Mouse (Mus musculus): ENCODE measurements around the gene Orai1. TPM values are rescaled to one million over a fixed set of nuclear protein-coding genes. Genes with fewer than 3 reads are reported as not detected.
"Not testable (repeated sequence)": the region's sequence is repeated elsewhere in the genome, so short reads cannot be mapped to it uniquely, and the experiment has no call there.

Orai1 gene
- total RNA-seq, 2 experiments from 2014 or later = 39.5 to 47.6 TPM

GRCm38 (mm10) chr5:123058251-123059102 lies 43.6 kb downstream of the Orai1 start:
- no peak for DNase-seq
- intact Hi-C loops (cut with DNase I; ENCODE audit: low total_unique reads) = no loop called here

GRCm38 (mm10) chr5:123059757-123060520 lies 45.1 kb downstream of the Orai1 start:
- DNase-seq = peak; percentile 58
- intact Hi-C loops (cut with DNase I; ENCODE audit: low total_unique reads) = no loop called here

GRCm38 (mm10) chr5:123060706-123061401 lies 46.0 kb downstream of the Orai1 start:
- peak; percentile 48 for DNase-seq
- intact Hi-C loops (cut with DNase I; ENCODE audit: low total_unique reads) = no loop called here

- intact Hi-C loops (cut with DNase I; ENCODE audit: low total_unique reads); DNase-seq: not testable (repeated sequence)
Observed at GRCm38 (mm10) chr5:123061402-123061749, 46.5 kb downstream of the Orai1 start.

GRCm38 (mm10) chr5:123063141-123063540 lies 48.3 kb downstream of the Orai1 start:
- no peak for DNase-seq
- intact Hi-C loops (cut with DNase I; ENCODE audit: low total_unique reads) = no loop called here

GRCm38 (mm10) chr5:123064207-123064606 lies 49.3 kb downstream of the Orai1 start:
- peak; percentile 59 for DNase-seq
- intact Hi-C loops (cut with DNase I; ENCODE audit: low total_unique reads) = loop anchor here (2.0 kb wide), 1 partner anchor 107 kb away; no protein-coding TSS in a partner anchor

- intact Hi-C loops (cut with DNase I; ENCODE audit: low total_unique reads) = loop anchor here (5.0 kb wide), 1 partner anchor 50 kb away; no protein-coding TSS in a partner anchor
- no peak for DNase-seq
Observed at GRCm38 (mm10) chr5:123067395-123067995, 52.6 kb downstream of the Orai1 start.

GRCm38 (mm10) chr5:123068115-123068514 lies 53.2 kb downstream of the Orai1 start, which contains the start of gene Tmem120b:
Gene Tmem120b (plus strand): TSS chr5:123068415.
- intact Hi-C loops (cut with DNase I; ENCODE audit: low total_unique reads) = loop anchor here (5.0 kb wide), 1 partner anchor 49 kb away; no protein-coding TSS in a partner anchor

GRCm38 (mm10) chr5:123068714-123069113 lies 53.8 kb downstream of the Orai1 start:
- no peak for DNase-seq
- intact Hi-C loops (cut with DNase I; ENCODE audit: low total_unique reads) = loop anchor here (5.0 kb wide), 1 partner anchor 49 kb away; no protein-coding TSS in a partner anchor

More at GRCm38 (mm10) chr5:123068115-123068514, 53.2 kb downstream of the Orai1 start, which contains the start of gene Tmem120b:
- DNase-seq = no peak

GRCm38 (mm10) chr5:123075576-123076418 lies 60.9 kb downstream of the Orai1 start:
- intact Hi-C loops (cut with DNase I; ENCODE audit: low total_unique reads) = no loop called here
- DNase-seq = peak; percentile 97

- no peak for DNase-seq
- intact Hi-C loops (cut with DNase I; ENCODE audit: low total_unique reads) = no loop called here
Observed at GRCm38 (mm10) chr5:123076419-123077281, 61.8 kb downstream of the Orai1 start.

GRCm38 (mm10) chr5:123079568-123079967 lies 64.7 kb downstream of the Orai1 start:
- DNase-seq = no peak
- intact Hi-C loops (cut with DNase I; ENCODE audit: low total_unique reads) = no loop called here

GRCm38 (mm10) chr5:123080041-123080440 lies 65.2 kb downstream of the Orai1 start:
- intact Hi-C loops (cut with DNase I; ENCODE audit: low total_unique reads) = no loop called here
- DNase-seq = no peak

Other genes with a start within 250 kb of the Orai1 start
- 1 to 10 TPM; 8.6 to 8.8 TPM for gene Camkk2, start 235.7 kb upstream of the Orai1 start, total RNA-seq (2021)
- 100 to 1,000 TPM; 140 to 150 TPM for gene Anapc5, start 193.7 kb upstream of the Orai1 start, total RNA-seq (2021)
- gene Rnf34, start 165.0 kb upstream of the Orai1 start, total RNA-seq (2021) = 10 to 100 TPM; 14.9 to 17.6 TPM
- 10 to 100 TPM; 13.4 to 14.4 TPM for gene Kdm2b, start 25.3 kb upstream of the Orai1 start, total RNA-seq (2021)
- gene Morn3, start 31.9 kb downstream of the Orai1 start, total RNA-seq (2021) = not detected
- gene Tmem120b, start 53.3 kb downstream of the Orai1 start, total RNA-seq (2021) = 10 to 100 TPM; 11.9 TPM
- gene Rhof, start 117.6 kb downstream of the Orai1 start, total RNA-seq (2021) = under 1 TPM; 0.27 to 0.51 TPM
- 10 to 100 TPM; 10.5 to 11.2 TPM for gene Setd1b, start 127.1 kb downstream of the Orai1 start, total RNA-seq (2021)
- gene Psmd9, start 154.3 kb downstream of the Orai1 start, total RNA-seq (2021) = 10 to 100 TPM; 19.2 to 19.5 TPM
- not detected for gene Hpd, start 167.7 kb downstream of the Orai1 start, total RNA-seq (2021)
- gene Wdr66, start 237.0 kb downstream of the Orai1 start, total RNA-seq (2021) = 1 to 10 TPM; 2.0 to 2.2 TPM

All from gastrocnemius, postnatal 14 days (tissue).